Mouse (Mus musculus) midbrain, embryonic 14.5 days (tissue): ENCODE data around the gene Cnnm3. TPM values are rescaled to one million over a fixed set of nuclear protein-coding genes. Genes with fewer than 3 reads are reported as not detected.
A peak's percentile ranks its signal among the peaks of the same experiment; 100 is the strongest.
"Not testable (repeated sequence)": the region's sequence is repeated elsewhere in the genome, so short reads cannot be mapped to it uniquely, and the experiment has no call there.

Source experiments
- ATAC-seq: fragments of 200-750 bp; cut with Nextera tagmentation; 2 replicates; pipeline ENCODE4 v1.8.0; 2017; ENCODE audit warnings: moderate number of reproducible peaks, moderate library complexity; ENCODE audit not compliant: low FRiP score, low TSS enrichment
- DNase-seq: peaks from one replicate; pipeline ENCODE4 v3.0.0-alpha.2; 2015
- H3K27ac ChIP-seq: fragments of 300-500 bp; sonication (generic); replicated peaks from 2 replicates; pipeline ENCODE4 v1.5.1; 2014; ENCODE audit warnings: mild to moderate bottlenecking, low read depth, low read length, moderate library complexity
- H3K27me3 ChIP-seq: fragments of 300-500 bp; sonication (generic); 2 replicates; pipeline ENCODE4 v1.6.1; 2014; ENCODE audit warnings: low read length, control low read depth, mixed read lengths; ENCODE audit not compliant: control insufficient read depth, insufficient read depth
- H3K36me3 ChIP-seq: fragments of 300-500 bp; sonication (generic); 2 replicates; pipeline ENCODE4 v1.6.1; 2014; ENCODE audit warnings: low read length, control low read depth; ENCODE audit not compliant: control insufficient read depth, insufficient read depth
- H3K4me1 ChIP-seq: fragments of 300-500 bp; sonication (generic); 2 replicates; pipeline ENCODE4 v1.6.1; 2014; ENCODE audit warnings: mild to moderate bottlenecking, antibody characterized with exemption, low read length, control low read depth; ENCODE audit not compliant: control insufficient read depth, insufficient read depth
- H3K4me2 ChIP-seq: fragments of 300-500 bp; sonication (generic); 2 replicates; pipeline ENCODE4 v1.6.1; 2014; ENCODE audit warnings: mild to moderate bottlenecking, low read length, moderate library complexity
- H3K4me3 ChIP-seq: fragments of 300-500 bp; sonication (generic); replicated peaks from 2 replicates; pipeline ENCODE4 v1.5.1; 2014; ENCODE audit warnings: low read depth, low read length
- H3K9ac ChIP-seq: fragments of 300-500 bp; sonication (generic); replicated peaks from 2 replicates; pipeline ENCODE4 v1.6.1; 2014; ENCODE audit warnings: mild to moderate bottlenecking, low read length, moderate library complexity
- H3K9me3 ChIP-seq: fragments of 300-500 bp; sonication (generic); 2 replicates; pipeline ENCODE4 v1.6.1; 2016; ENCODE audit warnings: low read length, control low read depth, mixed read lengths; ENCODE audit not compliant: control insufficient read depth
- WGBS: fragments of 180-500 bp; shearing (Covaris S2); extraction: QIAGEN DNeasy Blood & Tissue Kit; methylation state at CpG from one replicate; pipeline ENCODE4 v1.1.7; 2014; 5-methylcytosine and 5-hydroxymethylcytosine counted together
- polyA plus RNA-seq: library from polyadenylated mRNA; unstranded; fragments of >200 nt; fragmentation: Nextera tagmentation; extraction: Ambion mirVana; gene quantifications from 2 replicates; pipeline ENCODE4 v1.2.1, GENCODE M21; 2014

The Cnnm3 gene
- polyA plus RNA-seq, 1 experiment from 2014 or later: 6.5 TPM

- no peak overlapping the region for H3K4me3 ChIP-seq
- H3K36me3 ChIP-seq: peaks cover 28% of the 10 kb centered on the region
- WGBS: 91% methylated on average over 8 of the region's 8 CpGs
- no peaks in the 10 kb centered on the region for H3K9me3 ChIP-seq
- DNase-seq (no peak), ATAC-seq (no peak)
- no peaks in the 10 kb centered on the region for H3K4me1 ChIP-seq
- H3K4me2 ChIP-seq: no peak overlapping the region
- no peak overlapping the region for H3K9ac ChIP-seq
- H3K27ac ChIP-seq: no peak overlapping the region
- H3K27me3 ChIP-seq: no peaks in the 10 kb centered on the region
Observed at GRCm38 (mm10) chr1:36536397-36536728, 24.7 kb downstream of the Cnnm3 start.

DNA sequence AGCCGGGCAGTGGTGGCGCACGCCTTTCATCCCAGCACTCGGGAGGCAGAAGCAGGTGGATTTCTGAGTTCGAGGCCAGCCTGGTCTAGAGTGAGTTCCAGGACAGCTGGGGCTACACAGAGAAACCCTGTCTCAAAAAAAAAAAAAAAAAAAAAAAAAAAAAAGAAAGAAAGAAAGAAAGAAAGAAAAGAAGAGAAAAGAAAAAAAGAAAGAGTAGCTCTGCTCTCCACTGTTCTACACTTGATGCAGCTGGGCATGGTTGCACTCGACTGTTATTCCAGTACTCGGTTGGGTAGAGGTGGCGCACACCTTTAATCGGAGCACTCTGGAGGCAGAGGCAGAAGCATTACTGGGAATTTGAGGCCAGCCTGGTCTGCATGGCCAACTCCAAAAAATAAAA lies 25.1 kb downstream of the Cnnm3 start, which contains the start of gene Ankrd23:
Gene Ankrd23, minus strand, starts transcription at position 101 of the 400 bp plus-strand sequence.
- not testable (repeated sequence) for H3K9ac ChIP-seq, DNase-seq, ATAC-seq, H3K4me3 ChIP-seq, H3K9me3 ChIP-seq, H3K4me2 ChIP-seq, H3K4me1 ChIP-seq, H3K27ac ChIP-seq, H3K27me3 ChIP-seq
- 96% methylated on average over 9 of the region's 9 CpGs for WGBS
- peaks cover 30% of the 10 kb centered on the region for H3K36me3 ChIP-seq

DNA sequence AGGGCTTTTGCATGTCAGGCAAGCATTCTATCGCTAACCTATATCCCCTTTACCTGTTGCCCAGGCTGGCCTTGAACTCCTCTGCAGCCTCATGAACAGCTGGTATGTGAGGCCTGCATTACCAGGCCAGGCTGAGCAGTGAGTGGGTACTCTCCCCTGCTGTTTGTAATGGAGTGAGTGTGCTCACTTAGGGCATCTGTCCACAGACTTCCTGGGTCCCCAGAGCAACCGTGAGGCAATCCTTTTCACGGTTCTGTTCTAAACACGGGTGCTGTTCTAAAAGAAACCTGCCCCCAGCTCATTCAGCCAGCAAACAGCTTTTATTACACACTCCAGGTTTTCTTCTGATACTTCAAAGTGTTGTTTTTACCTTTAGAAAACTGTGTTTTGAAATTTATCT lies 27.1 kb downstream of the Cnnm3 start:
- Histone ChIP-seq H3K4me3 (no peak overlapping the region), H3K36me3 (peaks cover 35% of the 10 kb centered on the region), H3K4me2 (no peak overlapping the region), H3K9ac (no peak overlapping the region), H3K27me3 (no peaks in the 10 kb centered on the region), H3K4me1 (no peaks in the 10 kb centered on the region), H3K27ac (no peak overlapping the region), H3K9me3 (no peaks in the 10 kb centered on the region)
- WGBS: 83% methylated on average over 4 of the region's 4 CpGs
- no peak for DNase-seq
- no peak for ATAC-seq

DNA sequence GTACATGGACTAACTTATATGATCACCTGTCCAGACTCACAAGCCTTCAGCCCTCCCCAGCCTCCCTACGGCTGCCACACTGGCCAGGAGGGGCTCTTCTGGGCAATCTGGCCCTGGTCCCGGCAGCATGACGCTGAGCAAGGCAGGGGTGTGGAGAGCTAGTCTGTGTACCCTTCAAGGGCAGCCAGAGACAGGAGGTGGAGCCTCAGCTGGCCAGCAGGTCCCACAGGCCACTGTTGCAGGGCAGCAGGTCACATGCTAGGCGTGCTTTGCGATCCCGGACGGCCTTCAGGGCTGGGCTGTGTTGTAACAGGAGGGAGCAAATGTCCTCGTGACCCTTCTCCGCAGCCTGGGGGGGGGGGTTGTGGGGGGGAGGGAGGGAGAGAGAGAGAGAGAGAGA lies 27.5 kb downstream of the Cnnm3 start, which contains the start of gene Gm42417:
Gene Gm42417, minus strand, starts transcription at position 244 of the 400 bp plus-strand sequence.
- Histone ChIP-seq H3K27me3 (no peaks in the 10 kb centered on the region), H3K9me3 (no peaks in the 10 kb centered on the region), H3K9ac (no peak within 1 kb of the TSS), H3K27ac (no peak within 1 kb of the TSS), H3K4me2 (no peak within 1 kb of the TSS), H3K36me3 (peaks cover 35% of the 10 kb centered on the region), H3K4me1 (no peaks in the 10 kb centered on the region), H3K4me3 (no peak within 1 kb of the TSS)
- WGBS: 65% methylated on average over 9 of the region's 9 CpGs
- ATAC-seq: peak; percentile 18; the same call in 1 of the 2 replicates
- DNase-seq: no peak

DNA sequence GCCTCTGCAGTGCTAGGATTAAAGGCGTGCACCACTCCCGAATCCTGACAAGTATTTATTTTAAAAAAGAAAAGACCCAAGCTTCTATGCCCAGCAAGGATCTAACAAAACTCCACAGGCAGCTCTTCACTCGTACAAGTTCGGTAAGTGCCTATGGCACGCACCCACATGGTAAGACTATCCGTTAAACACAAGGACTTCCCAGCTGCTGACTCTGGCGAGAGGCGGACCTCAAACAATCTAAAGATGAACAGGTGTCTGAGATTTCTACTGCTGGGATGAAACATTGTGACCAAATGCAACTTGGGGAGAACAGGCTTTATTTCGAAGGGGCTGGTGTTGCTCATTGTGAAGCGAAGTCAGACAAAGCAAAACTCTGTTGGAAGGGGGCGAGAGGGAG lies 28.5 kb downstream of the Cnnm3 start:
- Histone ChIP-seq H3K9ac (no peak overlapping the region), H3K4me3 (no peak overlapping the region), H3K4me2 (no peak overlapping the region), H3K4me1 (no peaks in the 10 kb centered on the region), H3K36me3 (peaks cover 35% of the 10 kb centered on the region), H3K27ac (no peak overlapping the region), H3K9me3 (no peaks in the 10 kb centered on the region), H3K27me3 (no peaks in the 10 kb centered on the region)
- DNase-seq: no peak
- ATAC-seq: no peak
- WGBS: 90% methylated on average over 11 of the region's 11 CpGs

- DNase-seq (no peak), ATAC-seq (no peak)
- WGBS: 94% methylated on average over 12 of the region's 12 CpGs
- Histone ChIP-seq H3K27me3 (no peaks in the 10 kb centered on the region), H3K27ac (no peak overlapping the region), H3K9ac (no peak overlapping the region), H3K4me3 (no peak overlapping the region), H3K4me1 (no peaks in the 10 kb centered on the region), H3K4me2 (no peak overlapping the region), H3K9me3 (no peaks in the 10 kb centered on the region), H3K36me3 (peaks cover 35% of the 10 kb centered on the region)
Observed at GRCm38 (mm10) chr1:36540807-36541206, 29.1 kb downstream of the Cnnm3 start.

- no peak for DNase-seq
- Histone ChIP-seq H3K9ac (no peak overlapping the region), H3K27me3 (no peaks in the 10 kb centered on the region), H3K36me3 (peaks cover 35% of the 10 kb centered on the region), H3K4me1 (peaks cover 7% of the 10 kb centered on the region), H3K27ac (no peak overlapping the region), H3K4me3 (no peak overlapping the region), H3K9me3 (no peaks in the 10 kb centered on the region), H3K4me2 (no peak overlapping the region)
- 96% methylated on average over 16 of the region's 16 CpGs for WGBS
- no peak for ATAC-seq
Observed at GRCm38 (mm10) chr1:36541844-36542243, 30.2 kb downstream of the Cnnm3 start.

DNA sequence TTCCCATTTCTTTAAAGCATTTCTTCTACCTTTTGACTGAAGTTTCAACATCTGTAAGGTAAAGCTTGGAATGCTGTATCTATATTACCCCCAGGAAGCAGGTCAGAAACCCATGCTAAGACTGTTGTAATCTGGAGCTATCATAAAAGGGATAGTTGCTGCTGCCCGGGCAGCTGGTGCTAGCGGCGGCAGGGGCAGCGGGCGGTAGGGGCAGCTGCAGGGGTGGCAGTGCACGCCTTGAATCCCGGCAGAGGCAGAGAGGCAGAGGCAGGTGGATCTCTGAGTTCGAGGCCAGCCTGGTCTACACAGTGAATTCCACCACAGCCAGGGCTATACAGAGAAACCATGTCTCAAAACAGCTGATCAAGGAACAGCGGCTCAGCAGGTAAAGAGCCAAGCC lies 31.3 kb downstream of the Cnnm3 start:
- Histone ChIP-seq H3K9ac (no peak overlapping the region), H3K27ac (no peak overlapping the region), H3K4me3 (no peak overlapping the region), H3K36me3 (peaks cover 35% of the 10 kb centered on the region), H3K9me3 (no peaks in the 10 kb centered on the region), H3K4me1 (peaks cover 12% of the 10 kb centered on the region), H3K4me2 (no peak overlapping the region), H3K27me3 (no peaks in the 10 kb centered on the region)
- ATAC-seq: no peak
- DNase-seq: no peak
- 91% methylated on average over 9 of the region's 9 CpGs for WGBS

GRCm38 (mm10) chr1:36545382-36545781 lies 33.7 kb downstream of the Cnnm3 start:
- 85% methylated on average over 2 of the region's 2 CpGs for WGBS
- Histone ChIP-seq H3K4me1 (peaks cover 17% of the 10 kb centered on the region), H3K9me3 (no peaks in the 10 kb centered on the region), H3K4me2 (no peak overlapping the region), H3K4me3 (no peak overlapping the region), H3K27me3 (no peaks in the 10 kb centered on the region), H3K27ac (no peak overlapping the region), H3K9ac (no peak overlapping the region; the same call in 1 of the 2 replicates), H3K36me3 (peaks cover 37% of the 10 kb centered on the region)
- DNase-seq (no peak), ATAC-seq (no peak)
